Mouse (Mus musculus) MEL (cell line): ENCODE data around the gene Sorcs2. TPM values are rescaled to one million over a fixed set of nuclear protein-coding genes. Genes with fewer than 3 reads are reported as not detected.

Experiments used
- DNase-seq: peaks from one replicate; pipeline ENCODE4 v3.0.0; 2011; ENCODE audit warnings: low read depth, low spot score
- H3K27ac ChIP-seq: 2 replicates; pipeline ENCODE4 v1.5.1; 2012; ENCODE audit warnings: low read depth, mild to moderate bottlenecking, control low read depth, low read length, moderate library complexity; ENCODE audit not compliant: control insufficient read depth
- H3K27me3 ChIP-seq, 2 experiments: fragments of 150-350 bp in 1 of 2; sonication (generic) in 1 of 2; 2 replicates each; pipeline ENCODE4 v1.6.1; 2012; ENCODE audit warnings: low read length in 2 of 2, mild to moderate bottlenecking in 2 of 2, improper control_type of control experiment in 1 of 2, moderate library complexity in 1 of 2; ENCODE audit not compliant: insufficient read depth in 2 of 2, control insufficient read depth in 1 of 2
- H3K36me3 ChIP-seq, 2 experiments: 2 replicates each; pipeline ENCODE4 v1.6.1; 2012 to 2014; ENCODE audit warnings: low read length in 2 of 2, improper control_type of control experiment in 1 of 2, inconsistent platforms in 1 of 2, mild to moderate bottlenecking in 1 of 2; ENCODE audit not compliant: insufficient read depth in 2 of 2, control insufficient read depth in 1 of 2
- H3K4me1 ChIP-seq, 2 experiments: fragments of 150-350 bp in 1 of 2; sonication (generic) in 1 of 2; 2 replicates each; pipeline ENCODE4 v1.6.1; 2012; ENCODE audit warnings: low read length in 2 of 2, improper control_type of control experiment in 1 of 2, mild to moderate bottlenecking in 1 of 2; ENCODE audit not compliant: insufficient read depth in 2 of 2, control insufficient read depth in 1 of 2
- H3K4me3 ChIP-seq, 2 experiments: fragments of 150-350 bp in 1 of 2; sonication (generic) in 1 of 2; 2 replicates each; pipeline ENCODE4 v1.5.1; 2012; ENCODE audit warnings: low read depth in 2 of 2, low read length in 2 of 2, mild to moderate bottlenecking in 2 of 2, moderate library complexity in 2 of 2, control low read depth in 1 of 2, improper control_type of control experiment in 1 of 2; ENCODE audit not compliant: control insufficient read depth in 1 of 2, insufficient read depth in 1 of 2
- H3K79me2 ChIP-seq: 2 replicates; pipeline ENCODE4 v1.6.1; 2012; ENCODE audit warnings: mild to moderate bottlenecking, low read length, moderate library complexity; ENCODE audit not compliant: control insufficient read depth, poor library complexity, insufficient read depth
- H3K9ac ChIP-seq: 2 replicates; pipeline ENCODE4 v1.6.1; 2012; ENCODE audit warnings: low read depth, mild to moderate bottlenecking, control low read depth, low read length, moderate library complexity; ENCODE audit not compliant: control insufficient read depth, poor library complexity, severe bottlenecking
- H3K9me3 ChIP-seq: fragments of 150-350 bp; sonication (generic); replicated peaks from 2 replicates; pipeline ENCODE4 v1.6.1; 2012; ENCODE audit warnings: mild to moderate bottlenecking, low read length, improper control_type of control experiment, moderate library complexity; ENCODE audit not compliant: insufficient read depth
- BHLHE40 ChIP-seq: IDR thresholded peaks from 2 replicates; pipeline ENCODE4 v1.6.1; 2012; ENCODE audit warnings: low read depth, mild to moderate bottlenecking, inconsistent platforms, low read length, improper control_type of control experiment, borderline replicate concordance
- CHD2 ChIP-seq: IDR thresholded peaks from 2 replicates; pipeline ENCODE4 v1.6.1; 2011; ENCODE audit warnings: low read length, improper control_type of control experiment
- E2F4 ChIP-seq: IDR thresholded peaks from 2 replicates; pipeline ENCODE4 v1.6.1; 2011; ENCODE audit warnings: low read depth, low read length, improper control_type of control experiment, borderline replicate concordance
- ETS1 ChIP-seq: IDR thresholded peaks from 2 replicates; pipeline ENCODE4 v1.6.1; 2012; ENCODE audit warnings: low read depth, mild to moderate bottlenecking, inconsistent platforms, low read length, improper control_type of control experiment, moderate library complexity
- HCFC1 ChIP-seq: IDR thresholded peaks from 2 replicates; pipeline ENCODE4 v1.6.1; 2012; ENCODE audit warnings: low read depth, mild to moderate bottlenecking, inconsistent platforms, low read length, improper control_type of control experiment, moderate library complexity
- MAFK ChIP-seq: IDR thresholded peaks from 2 replicates; pipeline ENCODE4 v1.6.1; 2011; ENCODE audit warnings: low read depth, mild to moderate bottlenecking, low read length, improper control_type of control experiment, borderline replicate concordance
- MAX ChIP-seq: IDR thresholded peaks from 2 replicates; pipeline ENCODE4 v1.6.1; 2011; ENCODE audit warnings: low read length, improper control_type of control experiment
- MYC ChIP-seq: IDR thresholded peaks from 2 replicates; pipeline ENCODE4 v1.6.1; 2011; ENCODE audit warnings: low read depth, mild to moderate bottlenecking, low read length, improper control_type of control experiment, moderate library complexity
- NELFE ChIP-seq: IDR thresholded peaks from 2 replicates; pipeline ENCODE4 v1.6.1; 2011; ENCODE audit warnings: low read depth, low read length, improper control_type of control experiment
- NRF1 ChIP-seq: IDR thresholded peaks from 2 replicates; pipeline ENCODE4 v1.6.1; 2014; ENCODE audit warnings: low read depth, mild to moderate bottlenecking, inconsistent platforms, low read length, improper control_type of control experiment, moderate library complexity; ENCODE audit not compliant: poor library complexity, insufficient read depth, severe bottlenecking
- POLR2AphosphoS2 ChIP-seq: IDR thresholded peaks from 2 replicates; pipeline ENCODE4 v1.6.1; 2011; ENCODE audit warnings: low read length, improper control_type of control experiment
- RAD21 ChIP-seq: IDR thresholded peaks from 2 replicates; pipeline ENCODE4 v1.6.1; 2011; ENCODE audit warnings: mild to moderate bottlenecking, low read depth, low read length, improper control_type of control experiment
- USF2 ChIP-seq, 2 experiments: IDR thresholded peaks; 2 replicates each; pipeline ENCODE4 v1.6.1; 2011 to 2012; ENCODE audit warnings: improper control_type of control experiment in 2 of 2, low read length in 2 of 2, borderline replicate concordance in 1 of 2, inconsistent platforms in 1 of 2, low read depth in 1 of 2, mild to moderate bottlenecking in 1 of 2; ENCODE audit not compliant: insufficient read depth in 1 of 2
- ZC3H11A ChIP-seq: IDR thresholded peaks from 2 replicates; pipeline ENCODE4 v1.6.1; 2012; ENCODE audit warnings: low read depth, mild to moderate bottlenecking, inconsistent platforms, low read length, improper control_type of control experiment
- ZKSCAN1 ChIP-seq: IDR thresholded peaks from 2 replicates; pipeline ENCODE4 v1.6.1; 2012; ENCODE audit warnings: low read depth, mild to moderate bottlenecking, inconsistent platforms, low read length, improper control_type of control experiment, moderate library complexity
- ZNF384 ChIP-seq: IDR thresholded peaks from 2 replicates; pipeline ENCODE4 v1.6.1; 2012; ENCODE audit warnings: low read depth, mild to moderate bottlenecking, inconsistent platforms, low read length, improper control_type of control experiment
- polyA plus RNA-seq, 2 experiments: library from polyadenylated mRNA; stranded (reverse) in 1 of 2; unstranded in 1 of 2; fragments of >175 nt in 1 of 2; fragments of >200 nt in 1 of 2; gene quantifications; 2 replicates each; pipeline versions ENCODE4 v1.2.1 to v1.2.4; 2012; ENCODE audit warnings: low replicate concordance in 2 of 2, low read depth in 1 of 2; ENCODE audit not compliant: insufficient read length in 2 of 2, insufficient read depth in 1 of 2, missing spikeins in 1 of 2
- total RNA-seq: library from RNA; depleted of rRNA; stranded (reverse); fragments of 300-350 nt; gene quantifications from 2 replicates; pipeline ENCODE4 v1.2.3, GENCODE M21; 2012

Sorcs2 gene
- total and polyA plus RNA-seq, 3 experiments = not detected

GRCm38 (mm10) chr5:35989986-35990735 is 407.8 kb downstream of the Sorcs2 start:
- Histone ChIP-seq H3K4me3 (no peak overlapping the region), H3K9ac (no peak overlapping the region), H3K79me2 (no peaks in the 10 kb centered on the region), H3K27ac (no peak overlapping the region), H3K4me1 (no peaks in the 10 kb centered on the region), H3K9me3 (no peaks in the 10 kb centered on the region), H3K27me3 (no peaks in the 10 kb centered on the region), H3K36me3 (no peaks in the 10 kb centered on the region)
- TF ChIP-seq ZKSCAN1 = no peak
- DNase-seq = no peak

GRCm38 (mm10) chr5:35989506-35989905 is 408.4 kb downstream of the Sorcs2 start:
- TF ChIP-seq ETS1 = no peak
- no peak for TF ChIP-seq NRF1
- TF ChIP-seq BHLHE40 = no peak
- TF ChIP-seq ZC3H11A = no peak
- TF ChIP-seq E2F4 = no peak
- TF ChIP-seq CHD2 = no peak
- no peak for TF ChIP-seq MAFK
- no peak for TF ChIP-seq HCFC1
- no peak for TF ChIP-seq POLR2AphosphoS2
- TF ChIP-seq MAX = no peak
- no peak for TF ChIP-seq RAD21
- no peak for TF ChIP-seq MYC
- TF ChIP-seq NELFE = no peak
- TF ChIP-seq ZNF384 = no peak
- TF ChIP-seq, all 39 proteins: peak for 0
- H3K9ac ChIP-seq = no peak overlapping the region
- no peaks in the 10 kb centered on the region for H3K79me2 ChIP-seq
- H3K9me3 ChIP-seq = no peaks in the 10 kb centered on the region
- no peaks in the 10 kb centered on the region for H3K4me1 ChIP-seq
- no peak for DNase-seq
- no peaks in the 10 kb centered on the region for H3K36me3 ChIP-seq
- H3K4me3 ChIP-seq = no peak overlapping the region
- H3K27ac ChIP-seq = no peak overlapping the region
- H3K27me3 ChIP-seq = no peaks in the 10 kb centered on the region

GRCm38 (mm10) chr5:35988085-35988484 is 409.9 kb downstream of the Sorcs2 start:
- H3K27me3 ChIP-seq = no peaks in the 10 kb centered on the region
- no peak overlapping the region for H3K4me3 ChIP-seq
- no peaks in the 10 kb centered on the region for H3K79me2 ChIP-seq
- no peak overlapping the region for H3K9ac ChIP-seq
- H3K36me3 ChIP-seq = no peaks in the 10 kb centered on the region
- no peak for DNase-seq
- no peaks in the 10 kb centered on the region for H3K9me3 ChIP-seq
- no peak for TF ChIP-seq ETS1
- no peak for TF ChIP-seq USF2 (IDR thresholded peaks at IDR 0.05; ENCODE audit: borderline replicate concordance in 1 of 2, insufficient read depth in 1 of 2, low read depth in 1 of 2, low read length in 2 of 2)
- H3K27ac ChIP-seq = no peak overlapping the region
- no peaks in the 10 kb centered on the region for H3K4me1 ChIP-seq
